In the genomic region with DNA sequence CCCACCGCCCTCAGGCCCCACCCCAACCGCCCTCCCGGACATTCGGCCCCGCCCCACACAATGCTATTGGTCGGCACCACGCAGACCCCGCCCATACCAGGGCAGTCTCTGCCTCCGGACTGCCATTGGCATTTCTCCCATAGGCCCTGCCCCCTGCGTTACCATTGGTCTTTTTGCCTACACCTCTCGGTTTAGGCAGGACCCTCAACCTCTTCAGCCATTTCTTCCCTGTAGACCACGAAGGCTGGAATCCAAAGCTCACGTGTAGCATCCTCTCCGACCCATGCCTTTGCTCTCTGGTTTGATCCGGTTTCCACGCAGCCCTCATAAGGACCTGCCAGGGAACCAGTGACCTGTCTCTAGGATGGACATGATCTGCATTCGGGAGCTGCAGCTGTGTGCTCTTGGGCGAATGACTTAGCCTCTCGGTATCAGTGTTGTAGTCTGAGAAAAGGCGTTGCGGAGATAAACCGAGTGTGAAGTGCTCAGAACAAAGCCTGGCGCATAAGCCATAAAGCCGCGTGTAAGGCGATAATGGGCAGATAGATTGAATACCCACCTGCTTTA, we compare ENCODE assay signal across 8 mouse cellular contexts. TPM values are rescaled to one million over a fixed set of nuclear protein-coding genes. Genes with fewer than 3 reads are reported as not detected.
DNase-seq lines count a peak whose midpoint lies in the region; ATAC-seq and TF ChIP-seq lines count a peak whose summit lies in the region.

No protein-coding gene starts in this region.

- ATAC-seq in heart, embryonic 15.5 days (replicated peaks; ENCODE audit: insufficient number of reproducible peaks, insufficient read depth, low FRiP score, low read depth): peak; percentile 90
- ATAC-seq in liver, embryonic 13.5 days (ENCODE audit: low read depth): peak; percentile 90
- ATAC-seq in stomach, embryonic 14.5 days (ENCODE audit: insufficient number of reproducible peaks, insufficient read depth, low FRiP score, low read depth): peak; percentile 93

- peak; percentile 89 for DNase-seq in c-Kit-positive CD71-negative TER-119-negative erythroid progenitor cells, embryonic 14.5 days (ENCODE audit: low read depth)
- DNase-seq in forebrain, embryonic 10.5 days (ENCODE audit: extremely low spot score, low spot score): peak; percentile 100
- peak; percentile 99 for DNase-seq in kidney, postnatal 14 days
- peak; percentile 96 for DNase-seq in liver, embryonic 13.5 days
- DNase-seq in natural killer cell, adult 2 months (ENCODE audit: low spot score in 2 of 2): peak; percentile 92 to 96

- peaks cover 15% of the 10 kb centered on the region for H3K9me3 ChIP-seq in E14TG2a.4 (ENCODE audit: low read length)
- no peaks in the 10 kb centered on the region; the same call in none of the 2 replicates for H3K9me3 ChIP-seq in forebrain, embryonic 10.5 days
- H3K9me3 ChIP-seq in heart, embryonic 15.5 days (replicated peaks): no peaks in the 10 kb centered on the region
- H3K9me3 ChIP-seq in liver, embryonic 13.5 days (replicated peaks): no peaks in the 10 kb centered on the region
- H3K9me3 ChIP-seq in stomach, embryonic 14.5 days (ENCODE audit: control insufficient read depth, low read depth, low read length): no peaks in the 10 kb centered on the region

- peak overlapping the region; percentile 89 for H3K4me3 ChIP-seq in E14TG2a.4 (replicated peaks; ENCODE audit: low read length)
- H3K4me3 ChIP-seq in forebrain, embryonic 10.5 days: peak overlapping the region; percentile 81
- H3K4me3 ChIP-seq in heart, embryonic 15.5 days: peak overlapping the region; percentile 78
- H3K4me3 ChIP-seq in liver, embryonic 13.5 days (replicated peaks): peak overlapping the region; percentile 94
- H3K4me3 ChIP-seq in stomach, embryonic 14.5 days (ENCODE audit: low read depth, low read length): peak overlapping the region; percentile 99

- H3K9ac ChIP-seq in heart, embryonic 15.5 days: peak overlapping the region; percentile 44; the same call in 1 of the 2 replicates
- H3K9ac ChIP-seq in liver, embryonic 13.5 days: peak overlapping the region; percentile 36
- H3K9ac ChIP-seq in stomach, embryonic 14.5 days (replicated peaks; ENCODE audit: low read depth, low read length): no peak overlapping the region

- peaks cover 39% of the 10 kb centered on the region for H3K4me1 ChIP-seq in E14TG2a.4 (replicated peaks; ENCODE audit: low read depth, low read length)
- H3K4me1 ChIP-seq in forebrain, embryonic 10.5 days: peaks cover 59% of the 10 kb centered on the region
- peaks cover 68% of the 10 kb centered on the region for H3K4me1 ChIP-seq in heart, embryonic 15.5 days (replicated peaks)
- peaks cover 74% of the 10 kb centered on the region for H3K4me1 ChIP-seq in liver, embryonic 13.5 days (replicated peaks)
- peaks cover 35% of the 10 kb centered on the region for H3K4me1 ChIP-seq in stomach, embryonic 14.5 days (ENCODE audit: control insufficient read depth, insufficient read depth, low read length)

- 8% methylated on average over 26 of the region's 26 CpGs for WGBS in forebrain, embryonic 10.5 days
- 5% methylated on average over 26 of the region's 26 CpGs for WGBS in heart, embryonic 15.5 days
- WGBS in liver, embryonic 13.5 days (ENCODE audit: insufficient replicate concordance): 2% methylated on average over 26 of the region's 26 CpGs
- WGBS in stomach, embryonic 14.5 days: 3% methylated on average over 26 of the region's 26 CpGs

- no peak for TF ChIP-seq CTCF in E14TG2a.4 (conservative IDR thresholded peaks at IDR 0.05; ENCODE audit: low read length)

- H3K27me3 ChIP-seq in E14TG2a.4 (ENCODE audit: insufficient read depth, low read length): peaks cover 33% of the 10 kb centered on the region
- peaks cover 4% of the 10 kb centered on the region; the same call in 1 of the 2 replicates for H3K27me3 ChIP-seq in forebrain, embryonic 10.5 days (ENCODE audit: poor library complexity, severe bottlenecking)
- H3K27me3 ChIP-seq in heart, embryonic 15.5 days: no peaks in the 10 kb centered on the region
- peaks cover 6% of the 10 kb centered on the region; the same call in 1 of the 2 replicates for H3K27me3 ChIP-seq in liver, embryonic 13.5 days
- no peaks in the 10 kb centered on the region for H3K27me3 ChIP-seq in stomach, embryonic 14.5 days (ENCODE audit: control insufficient read depth, insufficient read depth, low read length)

- H3K36me3 ChIP-seq in E14TG2a.4 (ENCODE audit: insufficient read depth, low read length): no peaks in the 10 kb centered on the region
- peaks cover 30% of the 10 kb centered on the region for H3K36me3 ChIP-seq in forebrain, embryonic 10.5 days (replicated peaks)
- no peaks in the 10 kb centered on the region for H3K36me3 ChIP-seq in heart, embryonic 15.5 days
- 0 out of 2 replicates have a peak, but pooled peaks cover 2% of the 10 kb centered on the region for H3K36me3 ChIP-seq in liver, embryonic 13.5 days
- H3K36me3 ChIP-seq in stomach, embryonic 14.5 days (ENCODE audit: control insufficient read depth, insufficient read depth, low read length): peaks cover 11% of the 10 kb centered on the region; the same call in 1 of the 2 replicates

- H3K27ac ChIP-seq in forebrain, embryonic 10.5 days: peak overlapping the region; percentile 99
- peak overlapping the region; percentile 45; the same call in 1 of the 2 replicates for H3K27ac ChIP-seq in heart, embryonic 15.5 days
- peak overlapping the region; percentile 74 for H3K27ac ChIP-seq in liver, embryonic 13.5 days
- H3K27ac ChIP-seq in stomach, embryonic 14.5 days (ENCODE audit: low read length): no peak overlapping the region

- peak overlapping the region; percentile 87 for H3K4me2 ChIP-seq in heart, embryonic 15.5 days
- H3K4me2 ChIP-seq in liver, embryonic 13.5 days: peak overlapping the region; percentile 100
- H3K4me2 ChIP-seq in stomach, embryonic 14.5 days (replicated peaks; ENCODE audit: low read depth, low read length): peak overlapping the region; percentile 50

RNA-seq across cellular contexts. Expression of a gene that starts 0.4 kb away (rescaled TPM):
- 31.6 and 35.7 TPM in 2 replicates for polyA plus RNA-seq in forebrain, embryonic 10.5 days (2016; fragmentation: Nextera tagmentation; extraction: Ambion mirVana)
- polyA plus RNA-seq in heart, embryonic 15.5 days (2015; fragmentation: Nextera tagmentation; extraction: Ambion mirVana): 20.3 and 28.9 TPM in 2 replicates
- 4.8 and 4.9 TPM in 2 replicates for polyA plus RNA-seq in liver, embryonic 13.5 days (2015; fragmentation: Nextera tagmentation; extraction: Ambion mirVana)
- polyA plus RNA-seq in stomach, embryonic 14.5 days (2014; fragmentation: Nextera tagmentation; extraction: Ambion mirVana): 41.9 and 43.1 TPM in 2 replicates

RNA-seq across cellular contexts. Expression of a gene that starts 42.1 kb away (rescaled TPM):
- polyA plus RNA-seq in forebrain, embryonic 10.5 days (2016; fragmentation: Nextera tagmentation; extraction: Ambion mirVana): 33.1 and 33.3 TPM in 2 replicates
- polyA plus RNA-seq in heart, embryonic 15.5 days (2015; fragmentation: Nextera tagmentation; extraction: Ambion mirVana): 5.0 and 7.9 TPM in 2 replicates
- polyA plus RNA-seq in liver, embryonic 13.5 days (2015; fragmentation: Nextera tagmentation; extraction: Ambion mirVana): 7.6 and 8.0 TPM in 2 replicates
- 22.4 and 25.8 TPM in 2 replicates for polyA plus RNA-seq in stomach, embryonic 14.5 days (2014; fragmentation: Nextera tagmentation; extraction: Ambion mirVana)

RNA-seq across cellular contexts. Expression of a gene that starts 53.0 kb away (rescaled TPM):
- 24.0 and 30.5 TPM in 2 replicates for polyA plus RNA-seq in forebrain, embryonic 10.5 days (2016; fragmentation: Nextera tagmentation; extraction: Ambion mirVana)
- polyA plus RNA-seq in heart, embryonic 15.5 days (2015; fragmentation: Nextera tagmentation; extraction: Ambion mirVana): 8.2 and 10.0 TPM in 2 replicates
- polyA plus RNA-seq in liver, embryonic 13.5 days (2015; fragmentation: Nextera tagmentation; extraction: Ambion mirVana): 4.3 and 5.6 TPM in 2 replicates
- polyA plus RNA-seq in stomach, embryonic 14.5 days (2014; fragmentation: Nextera tagmentation; extraction: Ambion mirVana): 24.7 and 28.1 TPM in 2 replicates

RNA-seq across cellular contexts. Expression of a gene that starts 55.6 kb away (rescaled TPM):
- polyA plus RNA-seq in forebrain, embryonic 10.5 days (2016; fragmentation: Nextera tagmentation; extraction: Ambion mirVana): 21.5 and 23.6 TPM in 2 replicates
- 12.2 and 16.9 TPM in 2 replicates for polyA plus RNA-seq in heart, embryonic 15.5 days (2015; fragmentation: Nextera tagmentation; extraction: Ambion mirVana)
- polyA plus RNA-seq in liver, embryonic 13.5 days (2015; fragmentation: Nextera tagmentation; extraction: Ambion mirVana): 8.0 and 8.2 TPM in 2 replicates
- 12.5 and 14.8 TPM in 2 replicates for polyA plus RNA-seq in stomach, embryonic 14.5 days (2014; fragmentation: Nextera tagmentation; extraction: Ambion mirVana)

Comparison
In these comparisons a context has a peak if more than half of its experiments do, and no peak if none do; other contexts are left out.
1. H3K4me2 ChIP-seq: peak in every context shown above with its lines; median percentile 100 in liver, embryonic 13.5 days; 87 in heart, embryonic 15.5 days; 50 in stomach, embryonic 14.5 days.